Mouse (Mus musculus): Measurements from ENCODE around the gene Pank1. TPM values are rescaled to one million over a fixed set of nuclear protein-coding genes. Genes with fewer than 3 reads are reported as not detected.

Pank1 gene
- polyA plus RNA-seq, 1 experiment from 2014 or later = 6.4 TPM

DNA sequence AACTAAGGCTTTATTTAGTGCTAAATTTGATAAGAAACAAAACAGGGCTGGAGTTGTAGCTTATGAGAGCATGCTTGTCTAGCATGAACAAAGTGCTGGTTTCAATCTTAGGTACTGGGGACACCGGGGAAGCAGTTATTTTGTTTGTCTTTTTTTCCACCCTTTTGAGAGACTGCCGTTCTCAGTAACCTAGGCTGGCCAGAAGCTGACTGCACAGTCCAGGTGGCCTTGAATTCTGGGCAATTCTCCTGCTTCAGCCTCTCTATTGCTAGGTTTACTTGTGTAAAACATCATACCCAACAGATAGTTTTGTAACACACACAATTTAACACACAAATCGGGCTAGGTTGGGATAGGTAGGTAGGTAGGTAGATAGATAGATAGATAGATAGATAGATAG, 9.9 kb downstream of the Pank1 start:
- WGBS = 83% methylated on average over 3 of the region's 3 CpGs
- ATAC-seq = no peak

DNA sequence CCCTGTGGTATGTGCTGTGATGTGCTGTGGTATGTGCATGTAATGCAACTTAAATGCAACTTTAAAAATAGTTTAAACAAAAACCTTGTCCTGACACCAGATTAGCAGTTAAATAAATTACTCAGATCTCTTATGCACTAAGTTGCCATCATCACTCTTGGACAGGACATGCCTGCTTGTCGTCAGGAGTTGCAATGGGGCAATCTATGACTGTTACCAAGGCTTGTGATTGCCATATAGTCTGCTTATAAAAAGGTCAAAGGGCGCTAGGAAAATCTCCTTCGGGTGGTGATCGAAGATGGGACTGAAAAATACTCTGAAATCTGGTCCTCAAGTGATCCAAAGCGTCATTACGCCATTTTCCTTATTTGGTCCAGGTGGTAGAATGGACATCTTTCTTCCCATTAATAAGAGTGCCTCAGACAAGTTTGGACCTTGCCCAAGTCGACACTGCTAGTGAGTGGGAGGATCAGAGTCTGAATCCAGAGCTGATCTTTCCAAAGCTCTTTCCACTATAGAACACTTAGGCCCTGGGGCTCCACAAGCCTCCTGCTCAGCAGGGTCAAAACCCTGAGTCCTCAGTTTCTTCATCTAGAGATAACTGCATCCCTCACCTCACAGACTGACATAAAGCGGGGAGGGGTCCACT, 11.0 kb downstream of the Pank1 start:
- Histone ChIP-seq H3K27me3 (no peaks in the 10 kb centered on the region), H3K4me3 (replicated peaks) (no peak overlapping the region), H3K9me3 (no peaks in the 10 kb centered on the region), H3K4me2 (replicated peaks) (no peak overlapping the region), H3K4me1 (replicated peaks) (no peaks in the 10 kb centered on the region), H3K9ac (replicated peaks) (no peak overlapping the region), H3K36me3 (no peaks in the 10 kb centered on the region), H3K27ac (no peak overlapping the region)
- no peak for ATAC-seq
- 93% methylated on average over 8 of the region's 8 CpGs for WGBS

More for the DNA sequence above, 9.9 kb downstream of the Pank1 start:
- H3K9me3 ChIP-seq = no peaks in the 10 kb centered on the region
- no peaks in the 10 kb centered on the region for H3K4me1 ChIP-seq (replicated peaks)
- H3K4me3 ChIP-seq (replicated peaks) = no peak overlapping the region
- H3K27me3 ChIP-seq = no peaks in the 10 kb centered on the region
- H3K36me3 ChIP-seq = no peaks in the 10 kb centered on the region
- no peak overlapping the region for H3K27ac ChIP-seq
- no peak overlapping the region for H3K9ac ChIP-seq (replicated peaks)
- no peak overlapping the region for H3K4me2 ChIP-seq (replicated peaks)

DNA sequence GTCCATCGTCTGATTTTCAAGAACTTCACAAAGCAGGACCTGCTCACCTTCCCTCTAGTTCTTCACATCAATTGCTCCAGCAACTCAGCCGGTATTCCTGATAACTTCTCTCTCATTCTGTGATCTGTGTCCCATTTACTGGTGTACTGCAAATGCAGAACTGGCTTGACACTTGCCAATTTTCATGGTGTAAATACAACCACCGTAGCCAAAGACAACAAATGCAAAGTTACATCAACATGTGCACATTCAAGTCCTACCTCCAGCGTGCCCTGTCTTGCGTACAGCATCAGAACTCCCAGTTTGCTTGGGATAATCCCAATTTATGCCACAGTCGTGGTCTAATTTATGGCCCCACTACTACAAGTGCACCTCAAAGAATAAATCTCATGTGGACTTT, 15.5 kb downstream of the Pank1 start:
- Histone ChIP-seq H3K27me3 (no peaks in the 10 kb centered on the region), H3K9ac (replicated peaks) (no peak overlapping the region), H3K27ac (no peak overlapping the region), H3K9me3 (no peaks in the 10 kb centered on the region), H3K4me1 (replicated peaks) (no peaks in the 10 kb centered on the region), H3K4me2 (replicated peaks) (no peak overlapping the region), H3K4me3 (replicated peaks) (no peak overlapping the region), H3K36me3 (no peaks in the 10 kb centered on the region)
- 89% methylated on average over 6 of the region's 6 CpGs for WGBS
- no peak for ATAC-seq

DNA sequence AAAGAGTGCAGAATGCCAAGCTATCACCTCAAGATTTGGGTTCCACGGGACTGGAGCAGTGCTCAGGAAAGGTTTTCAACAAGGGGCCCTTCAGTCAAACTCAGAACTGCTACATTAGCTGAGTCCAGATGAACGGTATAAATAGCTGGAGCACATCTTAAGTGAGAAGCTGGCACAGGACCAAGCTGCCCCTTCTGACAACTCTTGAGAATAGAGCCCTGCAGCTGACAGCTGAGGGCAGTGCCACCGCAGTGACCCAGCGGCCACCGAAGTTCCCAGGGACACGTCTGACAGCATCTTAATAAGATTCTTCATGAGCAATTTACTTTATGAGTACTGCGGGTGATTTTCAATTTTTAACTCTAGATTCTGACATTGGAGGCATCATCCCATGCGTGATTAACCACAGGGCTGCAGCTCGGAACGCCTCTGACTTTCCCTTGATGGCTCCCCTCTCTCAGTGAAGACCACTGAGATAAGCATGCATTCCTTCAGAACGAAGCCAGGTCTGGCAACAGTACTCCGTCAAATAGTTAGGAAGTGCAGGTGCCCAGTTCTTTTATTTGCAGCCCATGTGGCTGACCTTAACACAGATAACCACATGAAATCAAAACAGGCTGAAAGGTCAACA, 23.1 kb downstream of the Pank1 start:
- no peaks in the 10 kb centered on the region for H3K4me1 ChIP-seq (replicated peaks)
- H3K27ac ChIP-seq = no peak overlapping the region
- no peaks in the 10 kb centered on the region for H3K27me3 ChIP-seq
- H3K4me3 ChIP-seq (replicated peaks) = no peak overlapping the region
- no peaks in the 10 kb centered on the region for H3K9me3 ChIP-seq
- 82% methylated on average over 12 of the region's 12 CpGs for WGBS
- no peak overlapping the region for H3K4me2 ChIP-seq (replicated peaks)
- ATAC-seq = no peak
- H3K9ac ChIP-seq (replicated peaks) = no peak overlapping the region
- no peaks in the 10 kb centered on the region for H3K36me3 ChIP-seq

DNA sequence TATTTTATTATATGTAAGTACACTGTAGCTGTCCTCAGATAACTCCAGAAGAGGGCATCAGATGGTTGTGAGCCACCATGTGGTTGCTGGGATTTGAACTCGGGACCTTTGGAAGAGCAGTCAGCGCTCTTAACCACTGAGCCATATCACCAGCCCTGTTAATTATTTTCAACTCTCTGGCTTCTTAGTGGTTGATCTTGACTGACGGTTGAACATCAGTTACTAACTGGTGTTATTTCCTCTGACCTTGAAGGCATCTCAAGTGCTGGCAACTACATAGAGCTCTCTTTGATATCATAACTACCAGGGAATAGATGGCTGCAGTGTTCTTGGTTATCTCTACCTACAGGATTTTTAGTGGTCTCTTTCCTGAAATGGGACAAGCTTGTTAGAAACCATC, 28.1 kb downstream of the Pank1 start:
- no peak overlapping the region for H3K4me2 ChIP-seq (replicated peaks)
- no peaks in the 10 kb centered on the region for H3K9me3 ChIP-seq
- H3K4me3 ChIP-seq (replicated peaks) = no peak overlapping the region
- no peak for ATAC-seq
- H3K27ac ChIP-seq = no peak overlapping the region
- H3K27me3 ChIP-seq = no peaks in the 10 kb centered on the region
- no peaks in the 10 kb centered on the region for H3K4me1 ChIP-seq (replicated peaks)
- H3K36me3 ChIP-seq = no peaks in the 10 kb centered on the region
- WGBS = 97% methylated on average over 3 of the region's 3 CpGs
- H3K9ac ChIP-seq (replicated peaks) = no peak overlapping the region

DNA sequence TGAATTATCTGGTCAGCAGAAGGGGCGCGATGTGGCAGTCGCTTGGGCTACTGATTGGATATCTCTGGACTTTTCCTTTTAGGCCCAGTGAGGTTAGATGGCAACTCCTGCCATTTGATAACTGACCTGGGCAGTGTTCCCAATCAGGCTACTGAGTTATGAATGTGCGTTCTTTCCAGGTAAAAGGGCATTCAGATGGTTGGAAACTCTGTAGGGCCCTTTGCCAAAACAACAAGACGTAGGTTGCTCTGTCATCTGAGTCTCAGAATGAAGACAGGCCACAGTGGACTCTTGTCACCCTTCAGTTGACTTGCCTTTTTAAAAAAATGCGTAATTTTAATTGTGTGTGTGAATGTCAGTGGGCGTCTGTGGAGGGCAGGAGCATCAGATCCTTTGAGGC, 29.8 kb downstream of the Pank1 start:
- no peak overlapping the region for H3K4me2 ChIP-seq (replicated peaks)
- 92% methylated on average over 7 of the region's 7 CpGs for WGBS
- no peak overlapping the region for H3K27ac ChIP-seq
- H3K27me3 ChIP-seq = no peaks in the 10 kb centered on the region
- no peak overlapping the region for H3K4me3 ChIP-seq (replicated peaks)
- ATAC-seq = no peak
- H3K9me3 ChIP-seq = no peaks in the 10 kb centered on the region
- H3K36me3 ChIP-seq = no peaks in the 10 kb centered on the region
- H3K9ac ChIP-seq (replicated peaks) = no peak overlapping the region
- no peaks in the 10 kb centered on the region for H3K4me1 ChIP-seq (replicated peaks)

DNA sequence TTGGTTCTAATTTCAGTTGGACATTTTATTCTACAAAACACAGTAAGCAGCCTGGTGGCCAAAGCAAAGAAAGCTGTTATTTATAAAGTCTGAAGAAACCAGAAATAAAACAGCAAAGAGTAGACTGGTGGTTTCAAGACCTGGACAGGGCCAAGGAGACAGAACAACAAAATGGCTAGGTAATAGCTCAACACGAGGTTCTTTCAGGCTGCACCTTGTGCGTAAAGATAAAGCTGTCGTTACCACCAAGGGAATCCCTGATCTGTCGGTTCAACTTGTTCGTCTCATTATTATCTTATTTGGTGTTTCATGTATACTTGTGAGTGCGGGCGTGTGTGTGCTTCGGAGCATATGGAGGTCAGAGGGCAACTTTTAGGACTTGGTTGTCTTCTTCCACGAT, 31.1 kb downstream of the Pank1 start:
- 94% methylated on average over 9 of the region's 9 CpGs for WGBS
- no peak for ATAC-seq

DNA sequence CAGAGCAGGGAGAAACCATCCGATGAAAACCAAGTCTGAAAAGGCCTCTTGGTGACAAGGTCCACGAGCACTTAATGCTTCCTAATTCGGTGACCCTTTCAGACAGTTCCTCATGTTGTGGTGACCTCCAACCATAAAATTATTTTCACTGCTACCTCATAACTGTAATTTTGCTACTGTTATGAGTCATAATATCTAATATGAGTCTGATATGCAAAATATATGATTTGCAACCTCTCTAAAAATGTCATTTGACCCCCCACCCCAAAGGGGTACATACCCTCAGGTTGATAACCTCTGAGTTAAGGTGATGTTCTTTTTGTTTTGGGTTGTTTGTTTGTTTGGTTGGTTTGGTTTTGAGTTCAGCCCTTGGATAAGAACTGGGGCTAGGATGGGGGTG, 32.2 kb downstream of the Pank1 start:
- H3K4me1 ChIP-seq (replicated peaks) = no peaks in the 10 kb centered on the region
- no peak for ATAC-seq
- H3K4me3 ChIP-seq (replicated peaks) = no peak overlapping the region
- no peak overlapping the region for H3K4me2 ChIP-seq (replicated peaks)
- H3K36me3 ChIP-seq = no peaks in the 10 kb centered on the region
- no peak overlapping the region for H3K9ac ChIP-seq (replicated peaks)
- no peak overlapping the region for H3K27ac ChIP-seq
- H3K27me3 ChIP-seq = no peaks in the 10 kb centered on the region
- H3K9me3 ChIP-seq = no peaks in the 10 kb centered on the region
- WGBS = 90% methylated on average over 3 of the region's 3 CpGs

More for the DNA sequence above, 31.1 kb downstream of the Pank1 start:
- H3K9ac ChIP-seq (replicated peaks) = no peak overlapping the region
- no peaks in the 10 kb centered on the region for H3K27me3 ChIP-seq
- no peaks in the 10 kb centered on the region for H3K4me1 ChIP-seq (replicated peaks)
- H3K4me2 ChIP-seq (replicated peaks) = no peak overlapping the region
- H3K27ac ChIP-seq = no peak overlapping the region
- H3K36me3 ChIP-seq = no peaks in the 10 kb centered on the region
- H3K4me3 ChIP-seq (replicated peaks) = no peak overlapping the region
- no peaks in the 10 kb centered on the region for H3K9me3 ChIP-seq

DNA sequence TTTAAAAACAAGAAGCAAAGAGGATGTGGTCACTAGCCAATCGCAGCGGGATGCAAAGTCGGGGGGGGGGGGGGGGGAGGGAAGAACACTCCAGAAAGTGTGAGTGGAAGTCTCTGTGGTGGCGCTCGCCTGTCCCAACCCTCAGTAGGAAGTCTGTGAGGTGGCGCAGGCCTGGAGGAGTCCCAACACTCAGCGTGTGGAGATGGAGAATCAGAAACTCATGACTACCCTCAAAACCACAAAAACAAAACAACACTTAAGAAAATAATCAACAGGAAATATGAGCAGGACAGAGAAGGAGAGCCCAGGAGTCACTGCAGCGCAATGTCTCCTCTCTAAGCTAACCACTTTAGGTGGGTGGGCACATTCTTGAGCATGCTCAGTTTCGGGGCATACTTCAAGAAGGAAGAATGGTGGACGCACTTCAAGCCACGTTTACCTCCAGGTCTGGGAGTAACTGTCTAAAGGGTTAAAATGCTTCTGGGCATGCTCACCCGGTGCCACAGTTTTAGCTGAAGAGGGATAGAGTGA, 32.7 kb downstream of the Pank1 start:
- H3K27me3 ChIP-seq = no peaks in the 10 kb centered on the region
- no peak for ATAC-seq
- no peaks in the 10 kb centered on the region for H3K9me3 ChIP-seq
- H3K9ac ChIP-seq (replicated peaks) = no peak overlapping the region
- no peaks in the 10 kb centered on the region for H3K36me3 ChIP-seq
- H3K4me2 ChIP-seq (replicated peaks) = no peak overlapping the region
- no peak overlapping the region for H3K4me3 ChIP-seq (replicated peaks)
- no peaks in the 10 kb centered on the region for H3K4me1 ChIP-seq (replicated peaks)
- 66% methylated on average over 12 of the region's 12 CpGs for WGBS
- no peak overlapping the region for H3K27ac ChIP-seq

DNA sequence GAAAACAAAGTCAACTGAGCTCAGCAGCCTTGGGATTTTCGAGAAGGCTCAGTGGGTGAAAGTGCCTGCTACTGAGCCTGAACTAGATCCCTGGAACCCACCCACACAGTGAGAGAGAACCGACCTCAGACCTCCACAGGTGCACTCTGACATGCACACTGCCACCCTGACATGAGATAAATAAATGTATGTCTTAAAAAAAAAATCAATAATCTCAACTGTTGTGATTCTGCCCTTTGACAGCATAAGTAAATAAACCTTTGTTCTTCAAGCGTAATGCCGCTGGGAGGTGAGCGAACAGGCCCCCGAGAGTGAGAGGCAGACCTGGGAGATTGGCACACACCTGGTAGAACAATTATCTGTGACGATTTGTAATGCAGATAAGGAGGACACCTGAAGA, 33.2 kb downstream of the Pank1 start:
- H3K27me3 ChIP-seq = no peaks in the 10 kb centered on the region
- H3K9ac ChIP-seq (replicated peaks) = no peak overlapping the region
- 77% methylated on average over 7 of the region's 7 CpGs for WGBS
- no peaks in the 10 kb centered on the region for H3K36me3 ChIP-seq
- H3K4me3 ChIP-seq (replicated peaks) = no peak overlapping the region
- H3K4me1 ChIP-seq (replicated peaks) = no peaks in the 10 kb centered on the region
- no peak overlapping the region for H3K27ac ChIP-seq
- ATAC-seq = no peak
- H3K4me2 ChIP-seq (replicated peaks) = no peak overlapping the region
- no peaks in the 10 kb centered on the region for H3K9me3 ChIP-seq

DNA sequence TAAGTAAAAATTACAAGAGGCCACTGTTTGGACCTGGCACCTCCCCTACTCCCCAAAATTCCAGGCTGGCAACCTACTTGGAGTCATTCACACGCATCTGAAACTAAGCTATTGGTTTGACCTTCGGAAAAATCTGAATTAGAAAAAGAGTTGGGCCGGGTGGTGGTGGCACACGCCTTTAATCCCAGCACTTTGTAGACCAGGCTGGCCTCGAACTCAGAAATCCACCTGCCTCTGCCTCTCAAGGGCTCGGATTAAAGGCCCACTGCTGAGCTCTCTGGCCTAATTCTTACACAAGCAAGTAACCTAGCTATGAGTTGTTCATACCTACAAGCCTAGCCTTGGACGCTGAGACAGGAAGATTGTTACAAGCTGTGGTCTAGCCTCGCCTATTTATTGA, 33.9 kb downstream of the Pank1 start:
- Histone ChIP-seq H3K9me3 (no peaks in the 10 kb centered on the region), H3K27ac (no peak overlapping the region), H3K4me2 (replicated peaks) (no peak overlapping the region), H3K36me3 (peaks cover 6% of the 10 kb centered on the region), H3K27me3 (no peaks in the 10 kb centered on the region), H3K4me1 (replicated peaks) (no peaks in the 10 kb centered on the region), H3K4me3 (replicated peaks) (no peak overlapping the region), H3K9ac (replicated peaks) (no peak overlapping the region)
- ATAC-seq = no peak
- WGBS = 92% methylated on average over 8 of the region's 8 CpGs

DNA sequence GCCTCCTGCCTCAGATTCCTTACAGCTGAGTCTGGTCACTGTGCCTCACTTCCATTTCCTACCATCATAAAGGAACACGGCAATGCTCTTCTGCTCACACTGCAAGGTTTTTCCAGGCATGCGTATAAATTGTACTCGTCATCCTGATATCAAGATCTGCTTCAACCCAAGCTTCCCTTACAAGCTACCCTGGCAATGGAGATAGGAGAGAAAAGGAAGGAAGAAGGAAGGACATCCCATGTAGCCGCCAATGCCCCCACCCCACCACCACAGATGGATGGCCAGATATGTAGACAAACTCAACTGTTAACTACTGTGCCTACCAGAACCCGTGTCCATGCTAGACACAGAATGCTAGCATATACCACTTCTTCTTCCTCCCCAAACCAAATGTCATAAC, 34.5 kb downstream of the Pank1 start:
- 93% methylated on average over 5 of the region's 5 CpGs for WGBS
- no peaks in the 10 kb centered on the region for H3K4me1 ChIP-seq (replicated peaks)
- H3K4me3 ChIP-seq (replicated peaks) = no peak overlapping the region
- ATAC-seq = no peak
- no peaks in the 10 kb centered on the region for H3K9me3 ChIP-seq
- H3K36me3 ChIP-seq = peaks cover 11% of the 10 kb centered on the region
- no peak overlapping the region for H3K9ac ChIP-seq (replicated peaks)
- no peaks in the 10 kb centered on the region for H3K27me3 ChIP-seq
- H3K4me2 ChIP-seq (replicated peaks) = no peak overlapping the region
- no peak overlapping the region for H3K27ac ChIP-seq

DNA sequence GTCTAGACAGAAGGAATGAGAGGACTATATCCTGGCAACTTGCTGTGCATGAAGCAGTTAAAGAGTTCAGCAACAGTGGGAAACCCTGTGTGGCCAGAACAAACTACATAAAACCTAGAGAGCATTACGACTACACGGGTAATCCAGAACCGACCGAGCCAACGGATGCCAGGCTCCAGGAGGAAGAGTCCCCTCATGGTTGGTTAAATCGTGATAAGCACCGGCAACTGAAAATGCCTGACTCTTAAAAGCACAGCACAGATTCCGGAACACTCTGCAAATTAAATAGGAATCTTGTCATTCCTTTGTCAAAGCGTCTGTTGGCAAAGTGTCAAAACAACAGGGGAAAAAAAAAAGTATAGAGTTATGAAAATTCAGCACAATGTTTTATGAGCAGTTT, 35.2 kb downstream of the Pank1 start:
- Histone ChIP-seq H3K4me1 (replicated peaks) (no peaks in the 10 kb centered on the region), H3K9me3 (no peaks in the 10 kb centered on the region), H3K27me3 (no peaks in the 10 kb centered on the region), H3K4me2 (replicated peaks) (no peak overlapping the region), H3K27ac (no peak overlapping the region), H3K9ac (replicated peaks) (no peak overlapping the region), H3K36me3 (peaks cover 16% of the 10 kb centered on the region), H3K4me3 (replicated peaks) (no peak overlapping the region)
- 88% methylated on average over 9 of the region's 9 CpGs for WGBS
- no peak for ATAC-seq
